Mouse (Mus musculus) mouse embryonic stem cell (cell line): Measurements from ENCODE around the gene Ptpn4.

ENCODE experiments used
- in situ Hi-C, 2 experiments: fragments of 300-500 bp; cut with MboI; formaldehyde crosslinking; loops; 1 replicate in 1 of 2; 3 replicates in 1 of 2; pipeline ENCODE4 v1.14.3; 2019 to 2020; ENCODE audit warnings: low sequenced_read_pairs in 2 of 2, low pct_unique_long_range_greater_than_20kb in 1 of 2, mixed read lengths in 1 of 2; ENCODE audit not compliant: unreplicated experiment in 1 of 2

Gene Ptpn4

DNA sequence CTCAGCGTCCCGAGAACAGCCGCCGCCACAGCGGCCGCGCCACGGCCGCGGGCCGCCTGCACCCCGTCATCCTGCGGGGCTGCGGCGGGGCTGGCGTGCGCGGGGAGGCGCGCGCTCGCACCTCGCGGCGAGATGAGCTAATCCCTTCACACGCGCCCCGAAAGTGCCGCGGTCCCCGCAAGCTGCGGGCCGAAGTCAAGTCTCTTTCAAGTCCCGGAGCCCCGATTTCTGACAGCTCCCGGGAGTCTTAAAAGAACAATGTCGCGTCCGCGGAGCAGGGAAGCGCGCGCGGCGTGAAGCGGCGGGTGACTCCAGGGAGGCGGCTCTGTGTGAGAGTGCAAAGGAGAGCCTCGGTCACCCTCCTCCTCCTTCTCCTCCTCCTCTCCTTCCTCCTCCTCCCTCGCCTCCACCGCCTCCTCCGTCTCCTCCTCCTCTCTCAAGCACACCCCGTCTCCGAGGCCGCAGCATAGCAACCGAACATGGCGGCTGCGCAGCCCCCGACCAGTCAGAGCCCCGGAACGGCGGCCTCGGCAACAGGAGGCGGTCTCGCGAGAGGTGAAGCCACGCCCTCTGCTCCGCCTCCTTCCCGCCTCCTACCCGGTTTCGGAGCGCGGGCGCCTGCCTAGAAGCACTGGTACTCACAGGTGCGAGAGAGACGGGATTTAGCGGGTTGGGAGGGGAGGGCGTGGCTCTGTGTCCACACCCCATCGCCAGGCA lies at the start of gene Ptpn4:
TSS of gene Ptpn4 (minus strand) at position 579 of the 717 bp plus-strand sequence.
- in situ Hi-C loops, result no loop called here

DNA sequence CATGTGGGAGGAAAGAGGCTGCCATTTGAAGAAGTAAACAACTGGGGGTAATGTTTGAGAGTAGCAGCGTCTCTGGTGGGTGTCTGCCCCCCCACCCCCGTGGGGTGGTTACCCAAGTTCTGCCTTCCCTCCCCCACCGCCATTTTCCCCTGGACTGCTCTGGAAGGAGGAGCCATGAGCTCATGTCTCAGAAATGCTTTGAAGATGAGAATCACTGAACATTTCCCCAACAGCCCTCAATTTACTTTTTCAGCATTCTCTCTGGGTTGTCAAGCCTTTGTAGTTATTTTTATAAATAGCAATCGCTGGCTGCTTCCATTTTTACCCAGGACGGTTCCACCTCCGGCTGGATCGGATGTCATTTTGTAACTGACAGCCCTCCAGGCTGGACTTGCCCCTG lies 48.9 kb upstream of the Ptpn4 start:
- in situ Hi-C loops, result no loop called here

DNA sequence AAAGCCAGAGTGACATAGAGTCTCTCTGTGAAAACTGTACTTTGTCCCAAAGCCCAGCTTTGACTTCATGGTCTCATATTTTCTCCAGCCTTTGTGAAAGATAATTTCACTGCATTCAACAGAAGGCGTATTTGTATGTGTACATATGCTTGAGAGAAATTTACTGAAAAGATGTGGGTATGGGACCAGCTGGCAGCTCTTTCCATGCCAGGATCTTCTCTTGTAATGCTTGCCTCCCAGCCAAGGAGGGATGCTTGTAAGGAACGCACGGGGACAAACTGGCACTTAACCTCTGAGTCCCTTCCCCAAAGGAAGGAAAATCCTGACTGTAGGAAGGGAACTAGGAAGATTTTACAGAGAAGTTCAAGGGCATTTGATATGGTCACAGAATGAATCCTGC lies 46.9 kb upstream of the Ptpn4 start:
- in situ Hi-C loops, result no loop called here

DNA sequence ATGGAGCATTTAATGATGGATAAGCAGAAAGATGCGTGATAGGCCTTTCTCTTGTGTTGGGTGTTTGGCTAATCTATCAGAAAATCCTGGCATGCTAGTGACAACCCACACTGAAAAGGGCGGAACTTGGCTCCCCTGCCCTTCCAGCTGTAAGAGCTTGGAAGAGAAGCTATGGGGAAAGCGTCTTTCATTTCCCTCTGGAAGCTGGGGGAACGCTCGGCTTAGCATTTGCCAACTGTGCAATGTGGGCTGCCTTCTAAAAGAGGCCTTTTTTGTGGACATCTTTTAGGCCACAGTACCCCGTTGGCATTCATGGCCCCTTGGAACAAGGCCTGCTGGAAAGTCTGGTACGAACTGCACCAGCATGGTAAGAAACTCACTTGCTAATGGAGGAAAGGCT lies 41.5 kb upstream of the Ptpn4 start:
- in situ Hi-C loops, result no loop called here

DNA sequence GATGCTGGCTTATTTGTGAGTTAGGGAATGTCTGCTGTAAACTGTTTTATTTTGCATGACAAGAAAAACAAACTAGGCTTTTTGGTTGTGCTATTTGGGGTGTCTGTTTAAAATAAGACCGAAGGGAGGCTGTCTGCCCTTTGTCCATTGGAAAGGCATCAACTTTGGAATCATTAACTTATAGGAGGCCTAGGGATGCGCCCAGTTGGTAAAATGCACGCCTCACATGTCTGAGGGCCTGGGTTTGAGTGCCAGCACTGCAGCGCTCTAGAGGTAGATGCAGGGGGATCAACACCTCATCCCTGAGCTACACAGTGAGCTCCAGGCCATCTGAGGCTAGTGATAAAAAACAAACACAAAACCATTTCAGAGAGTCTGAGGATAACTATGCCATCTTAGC lies 40.1 kb upstream of the Ptpn4 start:
- in situ Hi-C loops, result no loop called here

DNA sequence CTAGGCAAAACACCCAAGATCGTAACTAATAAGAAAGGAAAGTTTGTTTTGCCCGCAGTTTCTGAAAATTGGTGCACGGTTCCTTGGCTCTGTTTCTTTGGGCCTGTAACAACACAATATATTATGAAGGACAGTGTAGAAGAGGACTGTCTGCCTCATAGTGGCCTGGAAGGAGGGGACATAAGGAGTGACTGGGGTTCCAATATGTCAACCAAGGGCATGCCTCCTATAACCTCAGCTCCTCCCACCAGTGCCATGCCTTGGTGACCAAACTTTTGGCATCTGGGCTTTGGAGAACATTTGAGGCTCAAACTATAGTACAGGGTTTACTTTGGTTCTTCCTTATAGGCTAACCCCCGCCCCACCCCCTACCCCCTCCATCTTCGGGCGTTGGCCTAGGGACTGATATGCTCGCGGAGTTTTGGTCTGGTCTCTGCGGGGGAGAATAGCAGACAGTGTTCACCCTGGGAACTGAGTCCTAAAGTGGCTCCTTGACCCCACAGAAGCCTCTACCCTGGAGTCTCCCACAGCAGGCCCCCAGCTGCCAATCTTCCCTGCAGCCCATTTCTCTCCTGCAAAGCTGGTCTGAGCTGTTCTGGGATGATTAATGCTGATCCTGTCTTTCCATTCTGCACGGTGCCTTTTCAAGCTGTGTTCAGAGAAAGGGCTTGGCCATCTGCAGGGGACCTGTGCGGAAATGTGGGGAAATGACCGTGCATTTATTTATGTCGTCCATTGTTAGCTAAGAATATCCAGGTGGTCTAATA lies 31.2 kb upstream of the Ptpn4 start:
- in situ Hi-C loops, result no loop called here

DNA sequence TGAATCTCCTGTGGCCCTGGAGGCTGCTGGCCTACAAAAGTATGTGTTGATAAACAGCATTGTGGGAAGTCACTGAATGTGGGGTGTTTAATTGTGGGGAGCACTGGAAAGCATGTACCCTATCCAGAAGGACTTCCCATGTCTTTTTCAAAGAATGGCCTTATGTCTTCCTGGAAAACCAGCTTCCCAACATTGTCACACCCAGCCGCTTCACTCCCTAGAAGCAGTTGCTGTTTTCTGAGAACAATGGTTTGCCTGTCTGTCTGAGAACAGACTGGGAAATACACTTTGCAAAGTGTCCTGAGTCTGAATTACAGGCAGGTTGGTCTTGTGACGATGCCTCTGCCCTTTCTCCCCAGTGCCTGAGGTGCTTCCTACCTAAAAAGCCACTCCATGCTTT lies 29.9 kb upstream of the Ptpn4 start:
- in situ Hi-C loops, result no loop called here

DNA sequence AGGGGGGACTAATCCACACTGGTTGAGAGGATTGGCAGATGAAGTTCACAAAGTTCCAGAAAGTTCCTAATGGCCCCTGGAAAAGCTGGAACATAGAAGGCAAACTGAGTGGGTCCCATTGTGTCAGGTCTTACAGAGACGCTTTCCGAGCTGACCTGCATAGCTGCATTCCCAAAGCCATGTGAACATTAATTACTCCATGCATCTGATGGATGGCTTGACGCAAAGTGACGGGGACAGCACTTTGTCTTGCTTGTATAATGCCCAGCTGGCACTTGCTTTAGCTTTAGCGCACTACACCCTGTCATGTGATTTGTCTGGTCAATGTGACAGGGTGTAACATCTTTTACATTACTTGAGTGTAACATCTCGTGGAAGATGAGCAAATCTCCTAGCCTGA lies 27.9 kb upstream of the Ptpn4 start:
- in situ Hi-C loops, result no loop called here

DNA sequence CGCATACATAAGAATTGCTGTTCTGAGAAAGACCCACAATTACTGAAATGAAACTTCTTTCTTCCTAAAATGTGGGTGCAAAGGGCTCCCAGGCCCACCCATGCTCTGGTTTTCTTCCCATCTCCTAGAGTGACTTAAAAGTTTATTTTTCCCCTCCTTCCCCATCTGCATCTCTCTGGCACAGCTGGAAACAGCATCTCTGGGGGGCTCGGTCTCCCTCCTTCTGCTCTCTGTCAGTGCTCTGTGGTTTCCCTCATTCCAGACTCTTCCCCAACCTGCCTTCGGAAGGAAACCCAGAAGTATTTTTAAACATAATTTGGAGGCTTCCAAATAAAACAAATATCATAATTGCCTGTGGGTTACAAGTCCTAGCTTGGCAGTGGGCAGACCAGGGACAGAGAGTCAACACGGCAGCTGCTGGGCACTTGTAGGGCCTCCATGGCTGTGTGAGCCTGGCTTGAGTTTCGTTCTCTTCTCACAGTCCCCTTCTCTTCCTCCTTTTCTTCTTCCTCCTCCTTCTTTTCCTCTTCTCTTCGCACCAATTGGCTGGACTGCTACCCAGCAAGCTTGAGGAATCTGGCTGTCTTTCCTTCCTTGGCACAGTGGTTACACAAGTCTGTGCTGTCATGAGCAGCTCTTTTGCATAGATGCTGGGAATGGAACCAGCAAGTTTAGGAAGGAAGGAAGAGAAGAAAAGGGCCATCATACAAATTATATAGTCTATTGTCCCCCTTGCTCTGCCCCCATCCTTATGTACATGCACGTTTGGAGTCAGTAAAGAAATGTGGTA lies 26.3 kb upstream of the Ptpn4 start:
- in situ Hi-C loops, result no loop called here

DNA sequence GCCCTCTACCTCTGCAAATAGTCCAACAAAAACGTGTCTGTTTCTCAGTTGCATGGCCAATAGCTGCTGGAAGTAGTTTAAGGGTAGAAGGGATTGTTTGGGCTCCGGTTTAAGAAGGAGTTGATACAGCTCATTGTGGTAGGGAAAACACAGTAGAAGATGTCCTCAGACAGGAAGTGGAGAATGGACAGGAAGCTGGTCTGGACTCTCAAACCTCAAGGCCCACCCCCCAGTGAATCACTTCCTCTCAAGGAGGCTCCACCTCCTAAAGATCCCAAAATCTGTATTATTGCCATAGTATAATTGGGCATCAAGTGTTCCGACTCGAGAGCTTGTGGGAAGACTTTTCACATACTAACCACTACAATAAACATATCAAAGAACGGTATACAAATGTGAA lies 22.2 kb upstream of the Ptpn4 start:
- in situ Hi-C loops, result no loop called here

DNA sequence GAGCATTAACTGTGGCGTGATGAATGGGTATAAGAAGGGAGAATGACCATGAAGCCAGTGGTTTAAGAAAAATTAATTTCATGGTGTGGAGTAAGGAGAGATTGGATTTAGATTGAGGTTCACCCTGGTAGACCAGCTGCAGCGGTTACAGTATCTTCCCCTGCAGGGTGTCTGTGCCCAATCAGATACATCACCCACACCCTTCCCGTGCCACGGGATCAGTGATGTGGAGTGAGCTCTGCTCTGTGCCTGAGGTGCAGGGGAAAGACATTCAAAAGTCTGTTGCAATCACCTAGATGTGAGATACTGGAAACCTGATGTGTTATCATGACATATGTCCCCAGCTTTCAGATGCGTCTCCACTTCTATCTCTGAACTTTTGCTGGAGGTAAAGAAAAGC lies 15.6 kb upstream of the Ptpn4 start:
- in situ Hi-C loops, result no loop called here

DNA sequence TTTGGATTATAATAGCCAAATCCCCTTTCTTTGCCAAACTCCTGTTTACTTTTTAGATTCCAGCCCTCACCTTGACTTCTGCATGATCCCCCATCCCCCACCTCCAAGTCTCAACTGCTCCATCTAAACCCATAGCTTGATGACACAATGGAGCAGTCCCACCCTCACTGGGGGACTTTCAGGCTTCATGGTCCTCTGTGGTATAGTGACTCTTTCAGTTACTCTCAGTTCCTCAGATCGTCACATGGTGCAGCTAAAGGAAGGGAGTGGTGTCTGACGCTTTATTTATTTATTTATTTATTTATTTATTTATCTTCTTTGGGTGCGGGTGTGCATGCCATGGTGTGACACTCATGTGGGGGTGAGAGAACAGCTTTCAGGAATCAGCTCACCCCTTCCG lies 14.9 kb upstream of the Ptpn4 start:
- in situ Hi-C loops, result no loop called here

DNA sequence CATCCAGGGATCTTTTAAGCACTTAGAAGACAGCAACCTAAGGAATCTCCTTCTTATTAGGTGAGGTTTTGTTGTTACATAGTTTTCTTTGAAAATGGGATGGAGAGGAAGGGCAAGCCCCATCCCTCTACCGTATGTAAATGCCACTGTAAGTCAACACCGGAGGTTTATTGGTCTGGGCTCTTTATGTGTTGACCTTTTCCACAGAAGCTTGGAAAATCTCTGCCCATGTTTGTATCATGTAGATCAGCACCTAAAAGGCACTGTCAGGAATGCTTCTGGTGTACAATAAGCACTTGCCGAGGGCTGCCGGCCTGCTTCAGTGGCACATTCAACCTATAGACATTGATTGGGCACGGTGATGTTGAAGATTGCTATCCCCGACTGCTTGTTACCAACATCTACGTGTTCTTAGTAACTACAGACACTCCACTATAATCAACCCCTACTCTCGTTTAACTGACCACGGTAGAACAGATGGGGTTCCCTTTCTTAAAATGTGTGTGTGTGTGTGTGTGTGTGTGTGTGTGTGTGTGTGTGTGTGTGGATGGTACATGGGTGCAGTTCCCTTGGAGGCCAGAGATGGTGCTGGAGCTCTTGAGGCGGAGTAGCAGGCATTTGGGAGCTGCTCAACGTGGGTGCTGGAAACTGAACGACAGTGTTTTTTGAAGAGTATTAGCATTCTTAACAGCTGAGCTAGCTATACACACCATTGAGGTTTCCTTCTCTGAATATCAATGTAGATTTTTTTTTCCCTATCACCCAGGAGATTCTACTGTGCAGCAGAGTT lies 11.9 kb upstream of the Ptpn4 start:
- in situ Hi-C loops, result no loop called here

DNA sequence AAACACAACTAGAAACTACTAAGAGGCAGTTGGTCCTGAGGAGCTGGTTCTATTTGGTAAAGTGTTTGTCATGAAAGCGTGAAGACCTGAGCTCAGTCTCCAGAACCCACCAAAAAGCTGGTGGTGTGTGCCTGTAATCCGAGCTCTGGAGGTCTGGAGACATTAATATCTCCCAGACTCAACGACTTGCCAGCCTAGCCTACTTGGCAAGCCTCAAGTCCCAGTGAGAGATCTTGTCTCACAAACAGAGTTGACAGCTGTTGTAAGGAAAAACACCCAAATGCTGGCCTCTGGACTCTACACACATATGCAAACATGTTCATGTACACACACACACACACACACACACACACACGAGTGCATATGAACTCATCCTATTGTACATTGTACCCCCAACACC lies 7.9 kb upstream of the Ptpn4 start:
- in situ Hi-C loops, result no loop called here

DNA sequence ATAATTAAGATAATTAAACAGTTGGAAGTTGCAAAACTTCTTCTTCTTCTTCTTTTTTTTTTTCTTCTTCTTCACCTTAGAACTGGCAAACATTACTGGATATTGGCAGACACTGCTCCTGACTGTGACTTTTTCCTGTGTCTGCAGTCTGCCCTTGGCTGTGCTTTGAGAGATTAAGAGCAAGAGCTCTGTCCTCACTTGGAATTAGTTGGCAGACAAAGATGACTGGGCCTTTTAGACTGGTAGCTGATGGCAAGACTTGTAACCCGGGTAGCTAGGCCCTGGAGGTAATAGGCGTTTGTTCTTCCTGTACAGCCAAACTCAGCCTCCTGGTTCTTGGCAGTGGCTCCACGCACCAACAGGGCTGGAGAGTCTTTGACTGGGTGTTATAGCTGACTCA lies 5.7 kb upstream of the Ptpn4 start:
- in situ Hi-C loops, result no loop called here

DNA sequence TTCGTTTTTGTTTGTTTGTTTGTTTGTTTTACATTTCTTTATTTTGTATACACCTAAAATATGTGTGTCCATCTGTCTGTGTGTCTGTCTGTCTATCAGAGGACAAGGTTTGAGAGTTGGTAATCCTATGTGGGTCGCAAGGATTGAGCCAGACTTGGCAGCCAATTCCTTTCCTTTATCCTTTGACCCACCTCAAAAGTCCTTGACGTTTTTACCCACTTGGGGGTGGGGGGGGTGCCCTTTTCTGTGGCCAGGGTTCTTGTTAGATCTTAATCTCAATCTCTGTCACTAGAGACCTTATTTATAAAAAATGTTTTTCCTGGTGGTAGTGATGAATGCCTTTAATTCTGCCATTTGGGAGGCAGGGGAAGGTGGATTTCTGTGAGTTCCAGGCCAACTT lies 828 bp upstream of the Ptpn4 start:
- in situ Hi-C loops, result no loop called here

DNA sequence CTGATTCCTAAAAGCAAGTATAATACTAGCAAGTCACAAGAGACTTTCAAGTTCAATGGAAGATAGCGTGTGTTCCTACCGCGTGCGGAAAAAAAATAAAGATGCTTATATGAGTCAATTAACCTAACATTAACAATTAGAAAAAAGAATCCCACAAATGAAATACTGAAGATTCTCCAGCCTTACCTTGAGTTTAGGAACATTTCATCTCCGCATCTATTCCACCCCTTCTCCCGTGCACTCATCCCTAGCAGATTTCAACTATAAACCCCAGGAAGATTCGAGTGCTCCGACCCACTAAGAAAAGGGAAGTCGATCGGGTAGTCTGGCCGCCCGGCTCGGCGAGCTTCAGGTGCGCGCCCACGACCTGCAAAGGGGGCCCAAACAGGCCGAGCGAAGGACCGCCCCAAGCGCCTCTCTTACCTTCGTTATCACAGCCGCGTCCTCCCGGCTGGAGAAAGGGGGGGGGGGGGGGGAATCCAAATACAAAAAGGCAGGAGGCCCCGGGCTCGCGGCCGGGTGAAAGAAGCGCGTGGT lies 866 bp downstream of the Ptpn4 start:
- in situ Hi-C loops, result no loop called here

DNA sequence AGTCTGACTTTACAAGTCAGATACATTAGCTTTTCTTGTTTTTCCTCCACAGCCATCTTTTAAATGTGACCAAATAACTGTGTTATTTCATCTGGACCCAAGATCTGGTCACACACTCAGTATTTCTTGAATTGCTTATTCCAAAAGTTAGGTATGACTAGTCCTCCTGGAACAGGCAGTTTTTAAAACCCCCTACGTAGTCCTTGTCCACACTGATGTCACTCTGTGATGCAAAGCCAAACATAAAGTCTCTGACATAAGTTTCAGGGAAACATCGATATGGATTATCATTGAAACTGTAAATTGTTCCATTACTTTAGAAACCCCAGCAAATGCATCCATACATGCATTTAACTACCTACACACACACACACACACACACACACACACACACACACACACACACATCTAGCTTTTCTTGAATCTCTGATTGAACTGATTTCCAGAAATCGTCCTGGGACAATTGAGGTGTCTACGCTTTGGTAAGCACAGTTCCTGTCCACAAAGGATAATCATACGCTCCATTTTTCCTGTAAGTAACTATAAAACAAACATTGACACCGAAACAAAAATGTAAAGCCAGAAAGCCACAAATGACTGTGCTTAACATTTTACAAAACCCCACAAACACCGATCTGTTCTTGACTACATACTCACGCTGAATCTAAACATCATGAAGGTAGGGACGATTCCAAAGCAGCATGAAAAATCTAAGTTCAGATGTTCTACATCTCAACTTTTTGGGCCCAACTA lies 1.5 kb downstream of the Ptpn4 start:
- in situ Hi-C loops, result no loop called here
